Mouse (Mus musculus) forebrain, postnatal 0 days (tissue): ENCODE results near the gene Eno4. TPM values are rescaled to one million over a fixed set of nuclear protein-coding genes. Genes with fewer than 3 reads are reported as not detected.
A peak's percentile ranks its signal among the peaks of the same experiment; 100 is the strongest.

Experiments
- ATAC-seq: fragments of 200-750 bp; cut with Nextera tagmentation; 2 replicates; pipeline ENCODE4 v1.8.0; 2017; ENCODE audit warnings: mild to moderate bottlenecking, moderate library complexity
- DNase-seq: peaks from one replicate; pipeline ENCODE4 v3.0.0-alpha.2; 2015
- H3K27ac ChIP-seq: fragments of 300-500 bp; sonication (generic); 2 replicates; pipeline ENCODE4 v1.5.1; 2014; ENCODE audit warnings: low read depth, mild to moderate bottlenecking, antibody characterized with exemption, low read length, moderate library complexity, mixed read lengths
- H3K27me3 ChIP-seq: fragments of 300-500 bp; sonication (generic); 2 replicates; pipeline ENCODE4 v1.6.1; 2014; ENCODE audit warnings: mild to moderate bottlenecking, low read length, mixed read lengths; ENCODE audit not compliant: insufficient read depth
- H3K36me3 ChIP-seq: fragments of 300-500 bp; sonication (generic); 2 replicates; pipeline ENCODE4 v1.6.1; 2014; ENCODE audit warnings: mild to moderate bottlenecking, moderate library complexity; ENCODE audit not compliant: insufficient read depth
- H3K4me1 ChIP-seq: fragments of 300-500 bp; sonication (generic); 2 replicates; pipeline ENCODE4 v1.6.1; 2014; ENCODE audit warnings: antibody characterized with exemption; ENCODE audit not compliant: insufficient read depth
- H3K4me2 ChIP-seq: fragments of 300-500 bp; sonication (generic); 2 replicates; pipeline ENCODE4 v1.6.1; 2014; ENCODE audit warnings: low read depth, mild to moderate bottlenecking, moderate library complexity
- H3K4me3 ChIP-seq: fragments of 300-500 bp; sonication (generic); 2 replicates; pipeline ENCODE4 v1.5.1; 2014; ENCODE audit warnings: low read depth, low read length, mixed read lengths
- H3K9ac ChIP-seq: fragments of 300-500 bp; sonication (generic); 2 replicates; pipeline ENCODE4 v1.6.1; 2014; ENCODE audit warnings: mild to moderate bottlenecking
- H3K9me3 ChIP-seq: fragments of 300-500 bp; sonication (generic); 2 replicates; pipeline ENCODE4 v1.6.1; 2016; ENCODE audit warnings: low read length
- CTCF ChIP-seq: sonication (generic); IDR thresholded peaks from 2 replicates; pipeline ENCODE4 v1.5.1; 2016; ENCODE audit warnings: antibody characterized with exemption, control low read depth, low read depth
- WGBS: fragments of 180-500 bp; shearing (Covaris S2); extraction: QIAGEN DNeasy Blood & Tissue Kit; methylation state at CpG from one replicate; pipeline ENCODE4 v1.1.7; 2014; 5-methylcytosine and 5-hydroxymethylcytosine counted together
- microRNA-seq, 2 experiments: library from miRNA; unstranded; fragments of <30 nt; microRNA quantifications; one replicate each; pipeline ENCODE4; 2016
- polyA plus RNA-seq: library from polyadenylated mRNA; unstranded; fragments of >200 nt; fragmentation: Nextera tagmentation; extraction: Ambion mirVana; gene quantifications from 2 replicates; pipeline ENCODE4 v1.2.1, GENCODE M21; 2015
- total RNA-seq: library from RNA; depleted of rRNA; stranded (reverse); fragments of >200 nt; gene quantifications from 2 replicates; pipeline ENCODE4 v1.2.3, GENCODE M21; 2014; rRNA removed

Eno4 gene
- total and polyA plus RNA-seq, 2 experiments from 2014 or later, result 2.0 TPM

- no peak overlapping the region for H3K4me3 ChIP-seq
- no peaks in the 10 kb centered on the region for H3K9me3 ChIP-seq
- no peak overlapping the region for H3K4me2 ChIP-seq
- H3K27ac ChIP-seq, result no peak overlapping the region
- ATAC-seq (no peak), DNase-seq (no peak)
- H3K9ac ChIP-seq, result no peak overlapping the region
- WGBS, result 17% methylated on average over 9 of the region's 9 CpGs
- peaks cover 3% of the 10 kb centered on the region; the same call in 1 of the 2 replicates for H3K27me3 ChIP-seq
- H3K36me3 ChIP-seq, result peaks cover 20% of the 10 kb centered on the region
- H3K4me1 ChIP-seq, result peaks cover 6% of the 10 kb centered on the region; the same call in 1 of the 2 replicates
- no peak for TF ChIP-seq CTCF
These were observed 38.3 kb downstream of the Eno4 start for GRCm38 (mm10) chr19:58981571-58981970.

GRCm38 (mm10) chr19:59002827-59003226 is 59.6 kb downstream of the Eno4 start:
- Histone ChIP-seq H3K27ac (no peak overlapping the region), H3K4me2 (no peak overlapping the region), H3K36me3 (peaks cover 33% of the 10 kb centered on the region), H3K27me3 (no peaks in the 10 kb centered on the region), H3K9me3 (no peaks in the 10 kb centered on the region), H3K9ac (no peak overlapping the region), H3K4me1 (no peaks in the 10 kb centered on the region), H3K4me3 (no peak overlapping the region)
- WGBS, result 60% methylated on average over 6 of the region's 6 CpGs
- no peak for TF ChIP-seq CTCF
- no peak for DNase-seq
- ATAC-seq, result no peak

DNA sequence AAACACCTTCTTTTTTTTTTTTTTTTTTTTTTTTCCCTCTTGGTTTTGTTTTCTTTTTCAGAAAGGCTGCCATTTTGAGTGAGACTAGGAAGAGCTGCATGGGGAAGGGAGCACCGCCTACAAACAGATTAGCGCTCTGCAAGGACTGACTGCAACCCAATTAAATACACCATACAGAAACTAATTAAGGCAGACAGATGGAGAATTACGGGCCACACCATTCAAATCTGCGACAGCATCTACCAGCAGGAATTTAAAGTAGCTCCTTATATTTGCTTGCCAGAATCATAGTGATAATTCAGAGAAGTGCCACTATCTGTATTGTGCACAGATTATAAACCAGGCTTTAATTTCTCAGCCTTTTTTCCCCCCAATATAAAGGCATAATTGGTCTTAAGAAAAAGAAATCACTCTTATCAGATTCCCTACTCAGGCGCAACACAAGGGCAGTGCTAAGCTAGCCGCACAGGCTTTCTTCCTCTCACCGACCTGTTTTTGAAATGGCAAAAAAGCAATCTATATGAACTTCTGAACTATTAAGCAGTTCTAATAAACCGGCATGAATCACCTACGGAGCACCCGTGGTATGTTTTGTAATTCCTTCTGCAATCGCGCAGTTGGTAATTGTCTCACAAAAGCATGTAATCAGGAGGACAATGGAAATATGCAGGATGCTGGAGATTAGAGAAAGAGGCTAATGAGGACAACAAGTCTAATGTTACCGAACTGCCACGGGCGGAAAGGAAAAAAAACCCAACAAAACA is 63.5 kb downstream of the Eno4 start:
- Histone ChIP-seq H3K4me3 (no peak overlapping the region), H3K36me3 (peaks cover 38% of the 10 kb centered on the region), H3K4me1 (no peaks in the 10 kb centered on the region), H3K4me2 (no peak overlapping the region), H3K27ac (peak overlapping the region; percentile 69), H3K9ac (no peak overlapping the region), H3K9me3 (no peaks in the 10 kb centered on the region), H3K27me3 (no peaks in the 10 kb centered on the region)
- ATAC-seq (peak; percentile 87), DNase-seq (peak; percentile 68)
- no peak for TF ChIP-seq CTCF
- WGBS, result 14% methylated on average over 15 of the region's 15 CpGs

DNA sequence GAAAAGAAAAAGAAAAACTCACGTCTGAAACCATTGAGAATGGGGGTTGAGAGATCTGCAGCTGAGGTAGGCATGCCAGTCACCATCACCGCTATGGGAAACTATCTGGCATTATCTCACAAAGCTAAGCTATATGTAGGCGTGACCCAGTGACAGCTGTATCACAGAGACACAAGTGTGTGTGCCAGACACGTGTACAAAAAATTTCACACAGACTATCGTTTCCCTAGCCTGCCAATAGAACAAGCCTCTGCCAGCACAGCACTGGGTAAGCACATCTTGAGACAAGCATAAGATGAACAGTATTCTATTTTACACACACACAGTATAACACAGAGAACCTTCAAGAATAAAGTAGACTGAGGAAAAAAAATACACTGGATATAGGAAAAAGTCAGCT is 67.6 kb downstream of the Eno4 start:
- Histone ChIP-seq H3K27ac (no peak overlapping the region), H3K4me2 (no peak overlapping the region), H3K27me3 (no peaks in the 10 kb centered on the region), H3K4me3 (no peak overlapping the region), H3K9me3 (no peaks in the 10 kb centered on the region), H3K36me3 (peaks cover 27% of the 10 kb centered on the region), H3K4me1 (no peaks in the 10 kb centered on the region), H3K9ac (no peak overlapping the region)
- ATAC-seq, result peak; percentile 69
- peak; percentile 50 for DNase-seq
- 34% methylated on average over 5 of the region's 5 CpGs for WGBS
- no peak for TF ChIP-seq CTCF

Small RNA genes within 50 kb of the gene (microRNA-seq; reads per million reads assigned to microRNA genes)
- 1.9 to 3.4 reads per million in 2 experiments for gene Mir3086

Other genes starting within 250 kb of the Eno4 start
- gene Pnliprp1, start 214.5 kb upstream of the Eno4 start, total RNA-seq, result 1.5 TPM in 1 of 2 replicates, not detected in the other
- 0.15 and 0.21 TPM in 2 replicates for gene Pnliprp1, start 214.5 kb upstream of the Eno4 start, polyA plus RNA-seq
- 0.08 TPM in 1 of 2 replicates, not detected in the other for gene Pnliprp2, start 183.7 kb upstream of the Eno4 start, total RNA-seq
- 0.15 TPM in 1 of 2 replicates, not detected in the other for gene Pnliprp2, start 183.7 kb upstream of the Eno4 start, polyA plus RNA-seq
- gene 1700019N19Rik, start 149.0 kb upstream of the Eno4 start, total RNA-seq, result not detected in 2 replicates
- gene 1700019N19Rik, start 149.0 kb upstream of the Eno4 start, polyA plus RNA-seq, result not detected in 2 replicates
- 53.7 and 75.8 TPM in 2 replicates for gene Hspa12a, start 229 bp downstream of the Eno4 start, total RNA-seq
- gene Hspa12a, start 229 bp downstream of the Eno4 start, polyA plus RNA-seq, result 45.5 and 52.6 TPM in 2 replicates
- 120 and 128 TPM in 2 replicates for gene Shtn1, start 132.7 kb downstream of the Eno4 start, total RNA-seq
- gene Shtn1, start 132.7 kb downstream of the Eno4 start, polyA plus RNA-seq, result 71.9 and 77.4 TPM in 2 replicates
- gene Vax1, start 226.6 kb downstream of the Eno4 start, total RNA-seq, result 4.2 and 7.2 TPM in 2 replicates
- gene Vax1, start 226.6 kb downstream of the Eno4 start, polyA plus RNA-seq, result 1.8 and 3.2 TPM in 2 replicates